Mouse (Mus musculus) olfactory bulb, adult 2 months (tissue): ENCODE data around the gene Eif1.

Experiments
- CTCF ChIP-seq: fragments of 200-500 bp; IDR thresholded peaks from 2 replicates; pipeline ENCODE4 v1.5.1; 2012; ENCODE audit warnings: low read depth, mild to moderate bottlenecking, low read length, moderate library complexity; ENCODE audit not compliant: insufficient read depth
- POLR2A ChIP-seq: fragments of 200-500 bp; IDR thresholded peaks from 2 replicates; pipeline ENCODE4 v1.6.1; 2012; ENCODE audit warnings: mild to moderate bottlenecking, low read depth, low read length, moderate library complexity; ENCODE audit not compliant: insufficient read depth

GRCm38 (mm10) chr11:100290235-100290634, 29.4 kb upstream of the Eif1 start:
- no peak for TF ChIP-seq POLR2A
- no peak for TF ChIP-seq CTCF
